14 mouse cellular contexts compared by ENCODE assay signal in genomic region chr13:52283456-52283855, GRCm38 (mm10).
DNase-seq lines count a peak whose midpoint lies in the region; ATAC-seq and TF ChIP-seq lines count a peak whose summit lies in the region.
"Had no signal": no experiment of that assay in that cellular context is flagged by ENCODE, and none has a peak within 500 bp of the region (broad histone marks: within the 10 kb centered on the region; RNA-seq: fewer than 3 reads in every experiment).

No protein-coding gene starts in this region.

- no peak overlapping the region for H3K9ac ChIP-seq in heart, embryonic 15.5 days
- no peak overlapping the region for H3K9ac ChIP-seq in liver, embryonic 16.5 days (ENCODE audit: low read depth, low read length)
- H3K9ac ChIP-seq in midbrain, embryonic 16.5 days (ENCODE audit: low read depth, low read length): no peak overlapping the region
- H3K9ac ChIP-seq: embryonic facial prominence, embryonic 15.5 days; hindbrain, embryonic 15.5 days; neural tube, embryonic 12.5 days had no signal

- H3K4me1 ChIP-seq in lung, adult 2 months (ENCODE audit: control insufficient read depth, insufficient read depth, low read length): no peaks in the 10 kb centered on the region
- peaks cover 17% of the 10 kb centered on the region for H3K4me1 ChIP-seq in heart, embryonic 15.5 days (replicated peaks)
- H3K4me1 ChIP-seq in liver, embryonic 16.5 days (ENCODE audit: control insufficient read depth, low read depth, low read length): no peaks in the 10 kb centered on the region
- H3K4me1 ChIP-seq in midbrain, embryonic 16.5 days (ENCODE audit: control insufficient read depth, insufficient read depth, low read length): peaks cover 2% of the 10 kb centered on the region; the same call in 1 of the 2 replicates
- H3K4me1 ChIP-seq: embryonic facial prominence, embryonic 15.5 days; neural tube, embryonic 12.5 days had no signal

- 30% methylated on average over 11 of the region's 11 CpGs for WGBS in lung, adult 2 months
- 22% methylated on average over 11 of the region's 11 CpGs for WGBS in heart, embryonic 15.5 days
- 12% methylated on average over 11 of the region's 11 CpGs for WGBS in liver, embryonic 16.5 days (ENCODE audit: insufficient replicate concordance)
- WGBS in midbrain, embryonic 16.5 days: 86% methylated on average over 11 of the region's 11 CpGs

- H3K9me3 ChIP-seq in heart, embryonic 15.5 days (replicated peaks): 0 out of 2 replicates have a peak, but pooled peaks cover 5% of the 10 kb centered on the region
- no peaks in the 10 kb centered on the region for H3K9me3 ChIP-seq in liver, embryonic 16.5 days (replicated peaks; ENCODE audit: control insufficient read depth, low read length)
- H3K9me3 ChIP-seq in midbrain, embryonic 16.5 days (replicated peaks; ENCODE audit: control insufficient read depth, low read length, poor library complexity, severe bottlenecking): no peaks in the 10 kb centered on the region
- H3K9me3 ChIP-seq: embryonic facial prominence, embryonic 15.5 days; hindbrain, embryonic 15.5 days; neural tube, embryonic 12.5 days had no signal

- intact Hi-C loops in left cerebral cortex, postnatal 4 days (cut with DNase I): no loop called here

- peak overlapping the region; percentile 71 for H3K27ac ChIP-seq in heart, embryonic 15.5 days
- H3K27ac ChIP-seq in liver, embryonic 16.5 days (ENCODE audit: low read length): no peak overlapping the region
- H3K27ac ChIP-seq in midbrain, embryonic 16.5 days (ENCODE audit: low read length): no peak overlapping the region
- H3K27ac ChIP-seq: embryonic facial prominence, embryonic 15.5 days; hindbrain, embryonic 15.5 days; neural tube, embryonic 12.5 days had no signal

- TF ChIP-seq POLR2A in lung, adult 2 months (IDR thresholded peaks at IDR 0.05; ENCODE audit: borderline replicate concordance, extremely low read depth, low read depth, low read length): no peak

- H3K4me2 ChIP-seq in heart, embryonic 15.5 days: peak overlapping the region; percentile 17; the same call in 1 of the 2 replicates
- no peak overlapping the region for H3K4me2 ChIP-seq in liver, embryonic 16.5 days (ENCODE audit: low read depth, low read length)
- H3K4me2 ChIP-seq in midbrain, embryonic 16.5 days (ENCODE audit: low read length): no peak overlapping the region
- H3K4me2 ChIP-seq: embryonic facial prominence, embryonic 15.5 days; hindbrain, embryonic 15.5 days; neural tube, embryonic 12.5 days had no signal

- H3K4me3 ChIP-seq in lung, adult 2 months (replicated peaks; ENCODE audit: extremely low read depth, low read depth, low read length): no peak overlapping the region
- no peak overlapping the region for H3K4me3 ChIP-seq in heart, embryonic 15.5 days
- no peak overlapping the region for H3K4me3 ChIP-seq in liver, embryonic 16.5 days (ENCODE audit: low read depth, low read length)
- H3K4me3 ChIP-seq in midbrain, embryonic 16.5 days (ENCODE audit: low read depth, low read length): no peak overlapping the region
- H3K4me3 ChIP-seq: embryonic facial prominence, embryonic 15.5 days; hindbrain, embryonic 15.5 days; neural tube, embryonic 12.5 days had no signal

- no peaks in the 10 kb centered on the region for H3K27me3 ChIP-seq in heart, embryonic 15.5 days
- no peaks in the 10 kb centered on the region for H3K27me3 ChIP-seq in liver, embryonic 16.5 days (ENCODE audit: control insufficient read depth, insufficient read depth, low read depth, low read length)
- H3K27me3 ChIP-seq in midbrain, embryonic 16.5 days (ENCODE audit: control insufficient read depth, insufficient read depth, low read depth, low read length): no peaks in the 10 kb centered on the region
- H3K27me3 ChIP-seq: embryonic facial prominence, embryonic 15.5 days; neural tube, embryonic 12.5 days had no signal

- TF ChIP-seq CTCF in lung, adult 2 months (IDR thresholded peaks at IDR 0.05; ENCODE audit: insufficient read depth, low read length): no peak

- peak; percentile 15 to 24 for DNase-seq in lung, adult 18-20 months
- no peak for DNase-seq in lung, adult 2 months
- DNase-seq in gastrocnemius, postnatal 10 days: no peak
- no peak for DNase-seq in left cerebral cortex, postnatal 4 days
- DNase-seq: adrenal gland, adult 8-10 months; cerebellum, postnatal 10 days; kidney, postnatal 10 days had no signal

- no peaks in the 10 kb centered on the region for H3K36me3 ChIP-seq in heart, embryonic 15.5 days
- H3K36me3 ChIP-seq in liver, embryonic 16.5 days (ENCODE audit: control insufficient read depth, insufficient read depth): no peaks in the 10 kb centered on the region
- no peaks in the 10 kb centered on the region for H3K36me3 ChIP-seq in midbrain, embryonic 16.5 days (ENCODE audit: control insufficient read depth, insufficient read depth, low read length)
- H3K36me3 ChIP-seq: embryonic facial prominence, embryonic 15.5 days; hindbrain, embryonic 15.5 days; neural tube, embryonic 12.5 days had no signal

- ATAC-seq in heart, embryonic 15.5 days (replicated peaks; ENCODE audit: insufficient number of reproducible peaks, insufficient read depth, low FRiP score, low read depth): peak; percentile 79
- peak; percentile 55; the same call in 1 of the 2 replicates for ATAC-seq in liver, embryonic 16.5 days (ENCODE audit: low read depth)
- ATAC-seq in monocyte, adult 5-6 weeks (replicated peaks; ENCODE audit: insufficient number of reproducible peaks, low FRiP score, low TSS enrichment, poor library complexity, severe bottlenecking): peak; percentile 64
- ATAC-seq in midbrain, embryonic 16.5 days: no peak

Comparison
In these comparisons a context has a peak if more than half of its experiments do, and no peak if none do; other contexts are left out.
1. DNase-seq: peak in lung, adult 18-20 months (2 of 2); none in lung, adult 2 months (single experiment), gastrocnemius, postnatal 10 days (single experiment) and left cerebral cortex, postnatal 4 days (single experiment).